Mouse (Mus musculus): Measurements from ENCODE around the gene Ccdc122.
A peak's percentile ranks its signal among the peaks of the same experiment; 100 is the strongest.
"Not testable (repeated sequence)": the region's sequence is repeated elsewhere in the genome, so short reads cannot be mapped to it uniquely, and the experiment has no call there.

Ccdc122 gene

GRCm38 (mm10) chr14:77100285-77100684, 63.7 kb downstream of the Ccdc122 start:
- ATAC-seq (ENCODE audit: insufficient number of reproducible peaks, low FRiP score, low TSS enrichment), result no peak

- not testable (repeated sequence) for ATAC-seq (ENCODE audit: insufficient number of reproducible peaks, low FRiP score, low TSS enrichment)
Observed at GRCm38 (mm10) chr14:77110622-77111021, 74.0 kb downstream of the Ccdc122 start.

- no peak for ATAC-seq (ENCODE audit: insufficient number of reproducible peaks, low FRiP score, low TSS enrichment)
Observed at GRCm38 (mm10) chr14:77130612-77131011, 94.0 kb downstream of the Ccdc122 start.

GRCm38 (mm10) chr14:77136936-77137335, 100.4 kb downstream of the Ccdc122 start:
- no peak for ATAC-seq (ENCODE audit: insufficient number of reproducible peaks, low FRiP score, low TSS enrichment)

GRCm38 (mm10) chr14:77141324-77142282, 105.0 kb downstream of the Ccdc122 start:
- peak; percentile 74 for ATAC-seq (ENCODE audit: insufficient number of reproducible peaks, low FRiP score, low TSS enrichment)

GRCm38 (mm10) chr14:77145103-77145502, 108.5 kb downstream of the Ccdc122 start:
- ATAC-seq (ENCODE audit: insufficient number of reproducible peaks, low FRiP score, low TSS enrichment), result no peak

- no peak for ATAC-seq (ENCODE audit: insufficient number of reproducible peaks, low FRiP score, low TSS enrichment)
Observed at GRCm38 (mm10) chr14:77147635-77148034, 111.1 kb downstream of the Ccdc122 start.

- no peak for ATAC-seq (ENCODE audit: insufficient number of reproducible peaks, low FRiP score, low TSS enrichment)
Observed at GRCm38 (mm10) chr14:77150556-77150955, 114.0 kb downstream of the Ccdc122 start.

GRCm38 (mm10) chr14:77151431-77151830, 114.9 kb downstream of the Ccdc122 start:
- no peak for ATAC-seq (ENCODE audit: insufficient number of reproducible peaks, low FRiP score, low TSS enrichment)

GRCm38 (mm10) chr14:77156222-77156910, 119.8 kb downstream of the Ccdc122 start, which contains the start of gene Enox1:
Gene Enox1, plus strand, starts transcription at chr14:77156763.
- peak; percentile 77 for ATAC-seq (ENCODE audit: insufficient number of reproducible peaks, low FRiP score, low TSS enrichment)

- ATAC-seq (ENCODE audit: insufficient number of reproducible peaks, low FRiP score, low TSS enrichment), result peak; percentile 9
Observed at GRCm38 (mm10) chr14:77156911-77157504, 120.4 kb downstream of the Ccdc122 start.

- ATAC-seq (ENCODE audit: insufficient number of reproducible peaks, low FRiP score, low TSS enrichment), result peak; percentile 87
Observed at GRCm38 (mm10) chr14:77157505-77157911, 120.9 kb downstream of the Ccdc122 start.

- ATAC-seq (ENCODE audit: insufficient number of reproducible peaks, low FRiP score, low TSS enrichment), result no peak
Observed at GRCm38 (mm10) chr14:77159397-77159796, 122.8 kb downstream of the Ccdc122 start.

Measured in cerebellum, adult (tissue).